Mouse (Mus musculus) bone marrow macrophage, adult 2 months (primary cell): ENCODE measurements around the gene Dyrk1a. TPM values are rescaled to one million over a fixed set of nuclear protein-coding genes. Genes with fewer than 3 reads are reported as not detected.

Source experiments
- H3K27ac ChIP-seq: 2 replicates; pipeline ENCODE4 v1.5.1; 2012; ENCODE audit warnings: low read depth, low read length; ENCODE audit not compliant: insufficient read depth
- H3K4me1 ChIP-seq: 2 replicates; pipeline ENCODE4 v1.6.1; 2012; ENCODE audit warnings: low read length; ENCODE audit not compliant: control insufficient read depth, insufficient read depth
- H3K4me3 ChIP-seq: 2 replicates; pipeline ENCODE4 v1.5.1; 2012; ENCODE audit warnings: mild to moderate bottlenecking, low read length, moderate library complexity; ENCODE audit not compliant: insufficient read depth
- CTCF ChIP-seq: IDR thresholded peaks from 2 replicates; pipeline ENCODE4 v1.5.1; 2012; ENCODE audit warnings: low read depth, mild to moderate bottlenecking, low read length, moderate library complexity
- POLR2A ChIP-seq: IDR thresholded peaks from 2 replicates; pipeline ENCODE4 v1.6.1; 2012; ENCODE audit warnings: mild to moderate bottlenecking, low read depth, low read length, borderline replicate concordance
- polyA plus RNA-seq: library from polyadenylated mRNA; stranded (reverse); fragments of >200 nt; gene quantifications from 2 replicates; pipeline ENCODE4 v1.2.4, GENCODE M21; 2012; ENCODE audit not compliant: missing spikeins, insufficient read depth, insufficient read length

Dyrk1a gene
- polyA plus RNA-seq, 1 experiment: 34.4 TPM

- TF ChIP-seq CTCF (no peak), POLR2A (no peak)
- Histone ChIP-seq H3K4me3 (no peak overlapping the region), H3K4me1 (no peaks in the 10 kb centered on the region), H3K27ac (no peak overlapping the region)
Observed at GRCm38 (mm10) chr16:94737359-94737687, 167.5 kb downstream of the Dyrk1a start.

GRCm38 (mm10) chr16:94743853-94744501 lies 174.2 kb downstream of the Dyrk1a start:
- no peaks in the 10 kb centered on the region for H3K4me1 ChIP-seq
- H3K27ac ChIP-seq: no peak overlapping the region
- no peak overlapping the region for H3K4me3 ChIP-seq
- TF ChIP-seq POLR2A: no peak
- no peak for TF ChIP-seq CTCF

GRCm38 (mm10) chr16:94745016-94745415 lies 175.2 kb downstream of the Dyrk1a start:
- H3K27ac ChIP-seq: no peak overlapping the region
- no peak overlapping the region for H3K4me3 ChIP-seq
- TF ChIP-seq POLR2A (no peak), CTCF (no peak)
- H3K4me1 ChIP-seq: no peaks in the 10 kb centered on the region

Other genes starting within 250 kb of the Dyrk1a start
- not detected in 2 replicates for gene Ripply3, start 241.6 kb upstream of the Dyrk1a start, polyA plus RNA-seq
- 19.2 and 20.3 TPM in 2 replicates for gene Ttc3, start 199.4 kb upstream of the Dyrk1a start, polyA plus RNA-seq
- gene Pigp, start 198.2 kb upstream of the Dyrk1a start, polyA plus RNA-seq: 53.9 and 54.5 TPM in 2 replicates
- 63.8 and 64.2 TPM in 2 replicates for gene Vps26c, start 43.2 kb upstream of the Dyrk1a start, polyA plus RNA-seq